Mouse (Mus musculus) heart, postnatal 0 days (tissue): ENCODE measurements around the gene Sbf1. TPM values are rescaled to one million over a fixed set of nuclear protein-coding genes. Genes with fewer than 3 reads are reported as not detected.

ENCODE experiments used
- ATAC-seq: fragments of 200-750 bp; cut with Nextera tagmentation; 2 replicates; pipeline ENCODE4 v1.8.0; 2017; ENCODE audit warnings: low read depth, moderate number of reproducible peaks, moderate library complexity; ENCODE audit not compliant: insufficient read depth
- DNase-seq: peaks from one replicate; pipeline ENCODE4 v3.0.0-alpha.2; 2016; ENCODE audit warnings: low spot score
- H3K27ac ChIP-seq: fragments of 300-500 bp; sonication (generic); 2 replicates; pipeline ENCODE4 v1.5.1; 2014; ENCODE audit warnings: low read depth, mild to moderate bottlenecking
- H3K27me3 ChIP-seq: fragments of 300-500 bp; sonication (generic); 2 replicates; pipeline ENCODE4 v1.6.1; 2014; ENCODE audit warnings: low read length, mixed read lengths; ENCODE audit not compliant: control insufficient read depth, insufficient read depth
- H3K36me3 ChIP-seq: fragments of 300-500 bp; sonication (generic); replicated peaks from 2 replicates; pipeline ENCODE4 v1.6.1; 2014; ENCODE audit warnings: low read length, mixed read lengths; ENCODE audit not compliant: control insufficient read depth, insufficient read depth
- H3K4me1 ChIP-seq: fragments of 300-500 bp; sonication (generic); 2 replicates; pipeline ENCODE4 v1.6.1; 2014; ENCODE audit warnings: antibody characterized with exemption; ENCODE audit not compliant: control insufficient read depth, insufficient read depth
- H3K4me2 ChIP-seq: fragments of 300-500 bp; sonication (generic); 2 replicates; pipeline ENCODE4 v1.6.1; 2014; ENCODE audit warnings: low read depth, mild to moderate bottlenecking, low read length, moderate library complexity
- H3K4me3 ChIP-seq: fragments of 300-500 bp; sonication (generic); 2 replicates; pipeline ENCODE4 v1.5.1; 2014; ENCODE audit warnings: low read depth, low read length
- H3K9ac ChIP-seq: fragments of 300-500 bp; sonication (generic); replicated peaks from 2 replicates; pipeline ENCODE4 v1.6.1; 2014; ENCODE audit warnings: low read depth, low read length, mixed read lengths
- H3K9me3 ChIP-seq: fragments of 300-500 bp; sonication (generic); replicated peaks from 2 replicates; pipeline ENCODE4 v1.6.1; 2016; ENCODE audit warnings: low read length; ENCODE audit not compliant: control insufficient read depth
- CTCF ChIP-seq: IDR thresholded peaks from 2 replicates; pipeline ENCODE4 v1.5.1; 2016; ENCODE audit warnings: antibody characterized with exemption, control low read depth, low read depth
- EP300 ChIP-seq: IDR thresholded peaks from 2 replicates; pipeline ENCODE4 v1.6.1; 2016; ENCODE audit warnings: antibody characterized with exemption, low read depth
- WGBS: fragments of 180-500 bp; shearing (Covaris S2); extraction: QIAGEN DNeasy Blood & Tissue Kit; methylation state at CpG from one replicate; pipeline ENCODE4 v1.1.7; 2014; 5-methylcytosine and 5-hydroxymethylcytosine counted together
- polyA plus RNA-seq: library from polyadenylated mRNA; unstranded; fragments of >200 nt; fragmentation: Nextera tagmentation; extraction: Ambion mirVana; gene quantifications from 2 replicates; pipeline ENCODE4 v1.2.1, GENCODE M21; 2015
- total RNA-seq: library from RNA; depleted of rRNA; stranded (reverse); fragments of >200 nt; gene quantifications from 2 replicates; pipeline ENCODE4 v1.2.3, GENCODE M21; 2014; ENCODE audit warnings: low replicate concordance; rRNA removed

Gene Sbf1
- total RNA-seq, result 113 and 147 TPM in 2 replicates
- 17.7 and 25.6 TPM in 2 replicates for polyA plus RNA-seq

GRCm38 (mm10) chr15:89315190-89315731, at the start of gene Sbf1:
Gene Sbf1, minus strand, starts transcription at chr15:89315311.
- peak within 1 kb of the TSS; percentile 81 for H3K9ac ChIP-seq
- peak; percentile 98 for DNase-seq
- H3K4me3 ChIP-seq, result peak within 1 kb of the TSS; percentile 72
- H3K27ac ChIP-seq, result peak within 1 kb of the TSS; percentile 79
- H3K36me3 ChIP-seq, result no peaks in the 10 kb centered on the region
- H3K9me3 ChIP-seq, result no peaks in the 10 kb centered on the region
- H3K27me3 ChIP-seq, result no peaks in the 10 kb centered on the region
- ATAC-seq, result peak; percentile 100
- WGBS, result under 1% methylated on average over 32 of the region's 37 CpGs
- TF ChIP-seq EP300 (no peak), CTCF (no peak)
- peak within 1 kb of the TSS; percentile 93 for H3K4me2 ChIP-seq
- peaks cover 19% of the 10 kb centered on the region for H3K4me1 ChIP-seq

- H3K27ac ChIP-seq, result no peak overlapping the region
- TF ChIP-seq CTCF (no peak), EP300 (no peak)
- 77% methylated on average over 7 of the region's 7 CpGs for WGBS
- H3K4me3 ChIP-seq, result no peak overlapping the region
- DNase-seq (no peak), ATAC-seq (no peak)
- no peaks in the 10 kb centered on the region for H3K9me3 ChIP-seq
- H3K4me1 ChIP-seq, result no peaks in the 10 kb centered on the region
- no peak overlapping the region for H3K4me2 ChIP-seq
- H3K27me3 ChIP-seq, result no peaks in the 10 kb centered on the region
- H3K9ac ChIP-seq, result no peak overlapping the region
- H3K36me3 ChIP-seq, result peaks cover 78% of the 10 kb centered on the region
Observed at GRCm38 (mm10) chr15:89363051-89363450, 47.9 kb upstream of the Sbf1 start.

GRCm38 (mm10) chr15:89358784-89359183, 43.7 kb upstream of the Sbf1 start:
- WGBS, result 36% methylated on average over 3 of the region's 3 CpGs
- Histone ChIP-seq H3K4me2 (no peak overlapping the region), H3K36me3 (peaks cover 36% of the 10 kb centered on the region), H3K27ac (no peak overlapping the region), H3K9ac (no peak overlapping the region), H3K4me1 (peaks cover 22% of the 10 kb centered on the region; the same call in 1 of the 2 replicates), H3K9me3 (no peaks in the 10 kb centered on the region), H3K27me3 (no peaks in the 10 kb centered on the region), H3K4me3 (no peak overlapping the region)
- no peak for TF ChIP-seq EP300
- TF ChIP-seq CTCF, result no peak
- DNase-seq (no peak), ATAC-seq (no peak)

GRCm38 (mm10) chr15:89356372-89356771, 41.3 kb upstream of the Sbf1 start:
- Histone ChIP-seq H3K9me3 (no peaks in the 10 kb centered on the region), H3K4me2 (peak overlapping the region; percentile 90), H3K27ac (peak overlapping the region; percentile 89), H3K4me1 (peaks cover 22% of the 10 kb centered on the region; the same call in 1 of the 2 replicates), H3K4me3 (peak overlapping the region; percentile 77), H3K9ac (peak overlapping the region; percentile 79), H3K27me3 (no peaks in the 10 kb centered on the region), H3K36me3 (peaks cover 36% of the 10 kb centered on the region)
- WGBS, result 1% methylated on average over 15 of the region's 15 CpGs
- peak; percentile 43 for ATAC-seq
- no peak for TF ChIP-seq EP300
- TF ChIP-seq CTCF, result no peak
- DNase-seq, result peak; percentile 85

- H3K9me3 ChIP-seq, result no peaks in the 10 kb centered on the region
- H3K4me2 ChIP-seq, result peak within 1 kb of the TSS; percentile 90
- H3K4me1 ChIP-seq, result peaks cover 22% of the 10 kb centered on the region; the same call in 1 of the 2 replicates
- H3K4me3 ChIP-seq, result peak within 1 kb of the TSS; percentile 77
- peak within 1 kb of the TSS; percentile 89 for H3K27ac ChIP-seq
- peak; percentile 91 for DNase-seq
- H3K36me3 ChIP-seq, result peaks cover 36% of the 10 kb centered on the region
- peak within 1 kb of the TSS; percentile 79 for H3K9ac ChIP-seq
- ATAC-seq, result peak; percentile 95
- WGBS, result under 1% methylated on average over 64 of the region's 64 CpGs
- H3K27me3 ChIP-seq, result no peaks in the 10 kb centered on the region
- TF ChIP-seq CTCF, result no peak
- 0 out of 2 replicates have a peak, but pooled peaks have one; percentile 5 for TF ChIP-seq EP300
Observed at GRCm38 (mm10) chr15:89355241-89356187, 40.4 kb upstream of the Sbf1 start, which contains the start of the genes Lmf2 and Ncaph2. Gene Lmf2, minus strand, starts transcription at chr15:89355659. Gene Ncaph2, plus strand, starts transcription at chr15:89355719.
